Mouse (Mus musculus): ENCODE data around the gene Stra6l. TPM values are rescaled to one million over a fixed set of nuclear protein-coding genes. Genes with fewer than 3 reads are reported as not detected.

The Stra6l gene
- total RNA-seq, 2 experiments from 2014 or later, result not detected

DNA sequence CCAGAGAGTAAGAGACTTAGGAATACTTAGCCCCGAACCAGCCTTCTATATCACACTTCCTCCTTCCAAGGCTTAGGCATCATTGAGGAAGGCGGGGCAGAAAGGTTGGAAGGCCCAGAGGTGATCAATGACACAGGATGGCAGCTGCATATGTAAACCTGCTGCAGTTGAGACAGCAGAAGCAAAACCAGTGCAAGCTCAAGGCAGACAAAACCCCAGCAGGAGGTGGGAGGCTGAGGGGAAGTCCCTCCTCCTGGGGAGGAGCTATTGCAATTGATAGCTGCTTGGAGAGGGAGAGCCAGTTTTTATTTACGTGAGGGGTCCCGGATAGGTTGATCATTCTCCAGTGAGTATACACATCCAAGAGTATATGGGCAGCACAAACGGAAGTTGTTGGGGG lies 15.0 kb upstream of the Stra6l start:
- no peak for DNase-seq (ENCODE audit: low spot score in 2 of 2)

DNA sequence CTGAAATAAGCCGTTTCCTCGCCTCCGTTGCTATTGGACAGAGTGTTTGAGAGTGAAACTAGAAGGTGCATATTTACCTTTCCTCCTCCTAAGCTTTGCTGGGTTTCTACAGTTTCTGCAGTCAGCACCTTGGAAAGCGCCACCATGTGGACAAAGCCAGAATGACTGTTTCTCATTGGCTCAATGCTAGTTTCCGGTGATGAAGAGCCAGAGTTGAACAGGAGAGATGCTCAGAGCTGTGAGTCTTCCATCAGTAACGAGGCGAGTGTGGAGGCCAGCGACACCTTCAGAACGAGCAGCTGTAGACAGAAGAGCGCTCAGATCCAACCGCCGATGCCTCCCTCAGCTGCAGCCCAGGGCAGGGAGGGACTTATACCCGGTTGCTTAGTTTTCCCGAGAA lies 4.1 kb upstream of the Stra6l start:
- DNase-seq (ENCODE audit: low spot score in 2 of 2), result peak; percentile 15 to 51

DNA sequence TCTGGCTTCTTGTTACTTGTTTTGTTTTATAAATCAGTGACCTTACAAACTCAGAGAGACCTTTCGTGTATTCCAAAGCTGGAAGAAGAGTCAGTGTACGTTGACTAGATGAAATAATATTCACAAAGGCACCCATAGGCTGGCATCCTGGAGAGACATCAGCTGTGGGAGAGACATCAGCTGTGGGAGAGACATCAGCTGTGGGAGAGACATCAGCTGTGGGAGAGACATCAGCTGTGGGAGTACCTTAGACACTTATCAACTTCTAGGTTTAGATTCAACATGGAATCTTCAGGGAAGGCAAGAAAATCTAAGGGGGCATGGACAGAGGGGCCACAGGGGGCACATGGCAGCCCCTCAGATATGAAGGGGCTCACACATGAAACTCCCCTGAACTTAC lies 2.2 kb upstream of the Stra6l start:
- DNase-seq (ENCODE audit: low spot score in 2 of 2), result no peak

DNA sequence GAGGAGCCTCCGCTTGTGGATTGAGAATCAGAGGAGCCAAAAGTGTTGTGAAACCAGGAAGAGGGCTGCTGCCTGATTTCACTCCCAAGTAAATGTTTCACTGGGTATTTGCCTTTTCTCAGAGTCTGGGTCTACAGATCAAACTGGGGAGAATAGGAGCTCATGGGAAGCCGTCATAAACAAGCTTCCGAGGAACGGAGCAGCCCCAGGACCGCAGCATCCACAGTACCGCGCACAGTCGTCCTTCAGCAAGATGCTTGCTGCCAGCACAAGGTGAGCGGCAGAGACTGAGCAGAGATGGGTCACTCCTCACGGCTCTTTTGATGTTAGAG lies 327 bp downstream of the Stra6l start:
- no peak for DNase-seq (ENCODE audit: low spot score in 2 of 2)

DNA sequence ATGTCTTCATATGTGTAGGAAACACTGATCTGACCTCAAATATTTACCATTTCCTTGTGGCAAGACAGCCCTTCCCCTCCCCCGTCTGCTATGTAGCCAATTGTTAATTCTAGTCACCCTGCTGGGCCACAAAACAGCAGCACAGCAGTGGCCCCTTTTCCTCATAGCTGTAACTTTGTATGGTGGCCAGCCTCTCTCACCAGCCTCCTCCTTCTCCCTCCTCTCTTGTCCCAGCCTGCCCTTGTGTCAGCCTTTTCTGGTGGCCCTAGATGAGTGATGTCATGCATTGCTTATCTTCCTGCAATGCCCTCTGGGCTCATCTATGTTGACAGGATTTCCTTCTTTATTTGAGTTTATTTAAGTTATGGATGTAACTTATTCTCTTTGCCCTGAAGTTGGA lies 955 bp downstream of the Stra6l start:
- DNase-seq (ENCODE audit: low spot score in 2 of 2), result no peak

DNA sequence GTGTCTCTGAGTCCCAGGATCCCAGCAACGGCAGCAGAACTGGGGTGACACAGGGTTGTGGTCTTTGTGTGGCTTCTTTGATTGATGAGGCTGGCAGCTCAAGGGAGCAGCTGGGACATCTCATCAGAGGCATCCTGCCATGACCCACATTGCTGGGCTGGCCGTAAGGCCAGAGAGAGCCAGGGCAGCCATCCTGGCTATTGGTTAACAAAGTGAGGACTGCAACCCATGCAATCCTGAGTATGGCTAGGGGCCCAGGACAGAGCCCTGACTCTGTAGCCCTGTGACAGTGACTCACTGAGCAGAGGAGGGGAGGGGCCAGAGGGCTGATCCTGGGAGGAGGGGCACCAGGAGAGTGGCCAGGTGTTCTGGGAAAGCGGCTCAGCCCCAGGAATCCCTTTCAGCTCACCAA lies 3.2 kb downstream of the Stra6l start:
- DNase-seq (ENCODE audit: low spot score in 2 of 2), result no peak

DNA sequence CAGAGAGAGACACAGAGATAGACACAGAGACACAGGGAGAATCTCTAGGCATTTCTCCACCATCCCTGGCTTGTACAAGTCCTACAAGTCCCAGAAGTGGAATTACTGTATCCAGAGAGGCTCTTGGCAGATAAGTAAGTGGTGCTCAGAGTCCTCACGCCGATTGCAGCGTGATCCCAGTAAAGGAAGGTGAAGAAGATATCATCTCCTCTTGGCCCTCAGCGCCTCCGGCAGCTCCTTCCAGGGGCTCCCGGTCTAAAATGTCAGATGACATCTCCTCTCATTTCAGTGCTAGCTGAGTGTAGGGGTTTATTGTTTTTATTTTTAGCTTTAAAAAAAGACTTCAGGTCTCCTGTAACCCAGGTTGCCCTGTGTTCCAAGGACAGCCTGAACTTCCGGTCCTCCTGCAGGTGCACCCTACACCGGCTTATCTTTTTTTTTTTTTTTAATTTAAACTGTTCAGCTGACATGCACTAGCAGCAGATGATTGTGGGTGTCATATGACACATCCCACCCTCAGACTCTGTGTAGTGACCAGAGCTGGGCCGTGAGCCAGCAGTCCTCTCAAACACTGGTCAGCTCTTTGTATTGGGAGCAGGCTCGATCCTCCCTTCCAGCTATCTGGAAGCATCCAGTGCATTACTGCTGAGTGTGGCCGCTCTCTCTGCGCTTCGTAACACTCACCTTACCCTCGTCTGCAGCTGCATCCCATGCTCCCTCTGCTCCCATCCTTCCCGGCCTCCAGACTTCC lies 5.2 kb downstream of the Stra6l start:
- DNase-seq (ENCODE audit: low spot score in 2 of 2), result no peak

DNA sequence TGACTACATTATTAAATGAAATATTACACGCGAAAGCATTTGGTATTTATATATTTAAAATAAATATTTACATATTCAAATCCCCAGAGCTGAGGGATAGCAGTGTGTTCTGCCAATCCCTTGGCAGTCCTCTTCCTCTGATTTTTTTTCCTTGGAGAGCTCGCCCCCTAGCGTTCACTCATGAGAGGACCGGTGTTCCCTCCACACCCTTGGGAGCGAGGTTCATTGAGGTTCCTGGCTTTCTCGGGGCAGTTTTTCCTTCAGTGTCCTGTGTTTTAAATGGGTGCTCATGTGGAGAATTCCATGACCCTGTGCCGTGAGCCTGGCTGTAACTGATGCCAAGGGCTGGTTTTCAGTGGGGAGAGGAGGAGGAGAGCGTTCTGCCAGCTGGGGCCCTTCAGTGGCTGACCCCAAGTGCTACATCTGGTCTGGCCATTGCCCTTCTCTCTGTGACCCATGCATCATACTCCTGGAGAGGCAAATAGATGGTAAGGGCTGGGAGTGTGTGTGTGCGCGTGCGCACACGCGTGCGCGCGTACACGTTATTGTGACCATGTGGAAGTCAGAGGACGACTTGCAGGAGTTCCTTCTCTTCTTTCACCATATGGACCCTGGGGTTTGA lies 7.5 kb downstream of the Stra6l start:
- peak; percentile 59 to 86 for DNase-seq (ENCODE audit: low spot score in 2 of 2)

DNA sequence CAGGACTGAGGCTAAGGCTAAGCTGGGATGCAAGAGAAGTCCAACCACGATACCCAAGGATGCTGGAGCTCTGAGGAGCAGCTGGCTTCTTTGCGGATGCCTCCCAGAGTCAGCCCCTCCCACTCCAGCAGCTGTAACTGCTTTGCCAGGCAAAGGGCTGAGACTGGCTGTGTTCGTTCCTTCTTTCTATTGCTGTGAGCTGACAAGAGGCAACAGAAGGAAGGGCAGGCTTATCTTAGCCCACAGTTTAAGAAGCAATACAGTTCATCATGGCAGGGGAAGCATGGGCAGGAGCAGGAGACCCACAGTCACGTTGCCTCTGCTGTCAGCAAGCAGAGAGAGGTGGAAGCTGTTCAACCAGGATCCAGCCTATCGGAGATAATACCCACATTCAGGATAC lies 12.7 kb downstream of the Stra6l start:
- no peak for DNase-seq (ENCODE audit: low spot score in 2 of 2)

DNA sequence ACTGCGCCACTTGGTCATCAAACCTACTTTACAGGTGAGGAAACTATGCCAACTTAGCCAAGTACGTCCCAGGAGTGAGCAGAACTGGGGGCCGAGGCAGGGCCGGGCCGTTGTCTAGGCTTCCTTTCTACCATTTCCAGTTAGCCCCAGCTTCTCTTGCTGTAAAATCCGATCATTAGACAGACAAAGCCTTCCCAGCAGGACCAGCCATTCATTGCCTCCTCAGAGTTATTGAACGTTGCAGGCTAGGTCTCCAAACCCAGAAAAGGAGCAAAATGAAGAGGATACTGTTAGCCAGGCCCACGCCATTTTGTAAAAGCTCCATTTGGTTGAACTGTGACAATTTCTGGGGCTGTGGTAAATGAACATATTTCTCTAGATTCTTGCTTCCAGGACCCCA lies 19.0 kb downstream of the Stra6l start:
- DNase-seq (ENCODE audit: low spot score in 2 of 2), result no peak

DNA sequence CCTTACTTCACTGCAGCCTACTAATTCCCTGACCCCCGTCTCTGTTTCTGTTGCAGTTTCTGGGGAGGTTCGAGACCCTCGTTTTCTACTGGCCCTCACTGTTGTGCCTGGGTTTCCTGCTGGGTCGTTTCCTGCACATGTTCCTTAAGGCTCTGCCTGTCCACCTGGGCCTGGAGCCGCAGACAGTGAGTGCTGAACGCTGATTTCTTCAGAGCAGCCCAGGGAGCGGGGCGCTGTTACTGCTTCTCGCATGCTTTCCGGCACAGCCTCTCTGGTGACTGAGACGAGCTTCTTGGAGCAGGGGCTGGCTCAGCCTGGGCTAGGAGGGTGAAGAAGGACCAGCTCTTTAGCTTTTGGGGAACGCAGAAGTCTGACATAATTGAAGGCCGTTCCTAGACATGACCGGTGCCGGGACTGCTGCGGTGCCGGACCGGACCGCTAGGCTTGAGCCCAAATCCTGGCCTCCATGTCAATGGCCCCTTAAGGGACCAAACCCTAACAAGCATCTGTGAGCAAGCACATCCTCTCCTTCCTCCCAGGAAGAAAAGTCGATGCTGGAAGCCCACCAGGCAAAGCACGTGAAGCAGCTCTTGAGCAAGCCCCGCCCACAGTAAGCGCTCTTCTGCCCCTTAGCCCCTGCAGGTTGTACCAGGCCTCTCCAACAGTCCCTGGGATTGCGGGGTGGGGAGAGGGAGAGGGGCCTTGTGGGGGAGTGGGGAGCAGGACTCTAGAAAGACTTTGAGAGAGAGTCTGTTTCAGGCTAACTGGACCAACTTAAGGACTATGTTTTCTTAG lies 20.8 kb downstream of the Stra6l start:
- no peak for DNase-seq (ENCODE audit: low spot score in 2 of 2)

DNA sequence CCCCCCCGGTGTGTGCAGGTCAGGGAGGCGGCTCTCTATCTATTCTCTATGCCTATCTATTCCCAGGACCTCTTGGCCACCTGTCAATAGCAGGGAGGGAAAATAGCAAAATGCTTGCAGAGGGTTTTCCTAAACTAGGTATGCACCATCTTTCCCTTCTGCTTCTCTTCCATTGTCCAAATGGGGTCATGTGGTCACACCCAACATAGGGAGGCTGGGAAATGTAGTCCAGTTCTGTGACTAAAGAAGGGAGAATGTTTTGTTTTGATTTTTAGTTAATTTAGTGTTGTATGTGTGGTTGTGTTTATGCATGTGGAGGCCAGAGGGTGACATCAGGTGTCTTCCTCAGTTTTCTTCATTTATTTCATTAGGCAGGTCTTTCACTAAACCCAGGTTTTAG lies 23.7 kb downstream of the Stra6l start:
- DNase-seq (ENCODE audit: low spot score in 2 of 2), result no peak

DNA sequence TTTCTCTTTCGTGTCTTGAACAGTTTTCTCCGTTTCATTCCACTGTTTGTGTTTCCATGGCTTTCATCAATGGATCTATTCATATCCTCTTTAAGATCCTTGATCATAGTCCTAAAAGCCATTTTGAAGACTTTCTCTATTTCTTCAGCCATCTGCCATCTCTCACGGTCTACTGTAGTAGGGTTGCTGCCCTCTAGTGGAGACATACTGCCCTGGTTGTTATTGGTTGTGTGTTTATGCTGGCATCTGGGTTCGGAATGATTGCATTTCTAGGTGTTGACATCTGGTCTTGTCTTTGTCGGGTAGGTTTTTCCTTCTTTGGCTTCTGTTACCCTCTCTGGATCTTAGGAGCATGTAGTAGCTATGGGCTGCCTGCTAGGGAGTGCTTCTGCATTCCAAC lies 30.5 kb downstream of the Stra6l start:
- DNase-seq (ENCODE audit: low spot score in 2 of 2), result peak in 1 of 2 experiments; percentile 72

DNA sequence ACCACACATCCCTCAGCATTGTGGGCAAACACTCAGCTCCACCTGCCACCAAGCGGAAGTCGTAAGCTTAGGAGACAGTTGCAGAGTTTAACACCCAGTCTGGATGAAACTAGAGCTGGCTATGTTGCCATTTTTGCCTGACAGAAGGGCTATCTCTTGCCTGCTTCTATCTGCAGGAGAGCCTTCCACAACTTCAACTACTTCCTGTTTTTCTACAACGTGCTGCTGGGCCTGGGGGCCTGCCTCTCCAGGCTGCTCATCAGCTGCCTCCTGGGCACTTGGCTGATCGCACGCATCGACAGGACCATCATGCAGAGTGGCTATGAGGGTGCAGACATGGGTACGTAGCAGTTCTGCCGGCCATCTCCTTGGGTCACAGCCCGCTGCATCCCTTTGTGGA lies 34.1 kb downstream of the Stra6l start:
- DNase-seq (ENCODE audit: low spot score in 2 of 2), result no peak

DNA sequence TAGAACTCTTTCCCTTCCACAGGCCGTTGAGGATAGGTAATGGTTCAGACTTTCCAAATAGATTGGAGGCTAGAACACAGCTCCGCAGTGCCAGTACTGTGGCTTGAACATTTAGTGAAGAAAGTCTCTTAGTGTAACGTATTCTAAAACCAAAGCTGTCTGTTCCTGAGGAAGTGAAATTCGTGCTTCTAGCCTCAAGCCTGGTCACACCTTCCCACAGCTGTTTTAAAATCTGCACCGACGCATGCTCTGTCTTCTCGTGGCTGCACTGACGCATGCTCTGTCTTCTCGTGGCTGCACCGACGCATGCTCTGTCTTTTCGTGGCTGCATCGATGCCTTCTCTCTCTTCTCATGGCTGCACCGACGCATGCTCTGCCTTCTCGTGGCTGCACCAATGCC lies 34.8 kb downstream of the Stra6l start:
- no peak for DNase-seq (ENCODE audit: low spot score in 2 of 2)

DNA sequence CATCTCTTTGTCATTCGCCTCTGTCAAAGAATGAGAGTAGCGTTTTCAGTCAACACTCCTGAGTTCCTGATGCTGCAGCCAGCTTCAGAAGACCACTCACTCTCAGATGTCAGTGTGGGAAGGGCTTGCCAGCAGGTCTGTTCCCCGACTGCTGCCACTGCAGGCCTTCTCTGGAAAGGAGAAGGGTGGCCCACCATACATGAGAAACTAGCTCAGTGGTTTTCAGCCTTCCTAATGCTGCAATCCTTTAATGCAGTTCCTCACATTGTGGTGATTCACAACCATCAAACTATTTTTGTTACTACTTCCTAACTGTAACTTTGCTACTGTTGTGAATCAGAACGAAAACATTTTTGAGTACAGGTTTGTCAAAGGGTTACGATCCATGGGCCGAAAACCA lies 41.0 kb downstream of the Stra6l start:
- DNase-seq (ENCODE audit: low spot score in 2 of 2), result no peak

DNA sequence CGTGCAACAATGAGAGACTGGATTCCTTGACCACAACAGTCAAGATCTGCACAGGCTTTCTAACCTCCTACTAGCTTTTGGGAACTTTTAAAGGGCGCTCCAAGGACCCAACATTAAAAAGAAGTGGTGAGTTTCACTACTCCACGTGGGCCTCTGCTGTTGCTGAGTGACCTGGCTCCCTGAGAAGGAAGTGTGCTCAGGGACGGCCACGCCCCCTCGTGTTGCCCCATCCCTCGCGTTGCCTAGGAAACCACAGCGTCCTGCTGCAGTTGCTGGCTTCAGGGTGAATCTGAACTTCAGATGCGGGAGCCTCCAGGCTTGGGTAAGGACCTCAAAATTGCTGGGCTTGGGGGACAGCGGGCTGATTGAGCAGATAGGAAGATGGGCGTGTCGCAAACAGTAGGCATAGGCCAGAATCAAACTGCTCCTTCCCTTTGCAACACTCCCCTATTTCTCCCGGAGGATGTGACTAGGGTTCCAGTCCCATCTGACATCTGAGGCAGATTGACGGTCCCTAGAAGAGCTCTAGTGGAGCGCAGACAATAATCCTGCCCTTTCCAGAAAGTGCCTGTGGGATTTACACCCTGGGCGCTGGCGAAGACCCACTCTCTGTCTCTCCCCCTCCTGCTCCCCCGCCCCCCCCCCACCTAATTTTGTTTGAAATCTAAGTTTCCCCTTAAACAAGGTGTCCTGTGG lies 41.8 kb downstream of the Stra6l start, which contains the start of gene Ccdc180:
Gene Ccdc180 (plus strand): TSS at position 238 of the 696 bp plus-strand sequence.
- peak; percentile 9 to 17 for DNase-seq (ENCODE audit: low spot score in 2 of 2)

DNA sequence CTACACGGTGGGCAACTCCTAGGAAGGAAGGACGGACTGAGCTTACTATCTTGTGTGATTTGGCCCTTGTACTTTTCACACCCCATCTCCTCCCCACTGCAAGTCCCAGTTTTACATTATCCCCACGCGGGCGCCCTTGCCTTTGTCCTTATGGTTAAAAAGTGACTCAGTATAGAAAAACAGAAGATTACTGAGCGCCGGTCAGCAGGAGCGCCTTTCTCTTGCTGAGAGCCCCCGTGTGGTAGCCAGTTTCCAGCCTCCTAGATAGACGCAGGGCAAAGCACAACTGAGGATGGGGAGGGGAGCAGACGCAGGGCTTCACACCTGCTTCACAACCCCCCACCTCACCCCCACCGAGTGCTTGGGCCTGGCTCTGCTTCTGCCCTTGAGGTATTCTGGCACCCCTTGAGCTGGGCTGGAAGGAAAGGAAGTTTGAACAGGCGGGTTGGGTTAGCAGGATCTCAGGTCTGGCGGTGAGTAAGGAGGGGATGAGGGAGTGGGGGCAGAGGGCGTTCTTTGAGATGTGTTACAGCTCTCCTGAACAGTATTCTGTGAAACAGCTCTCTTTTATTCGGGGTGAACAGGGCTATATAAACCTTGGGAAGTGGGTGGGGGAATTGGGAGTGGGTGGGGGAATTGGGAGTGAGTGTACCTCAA lies 48.1 kb downstream of the Stra6l start:
- no peak for DNase-seq (ENCODE audit: low spot score in 2 of 2)

DNA sequence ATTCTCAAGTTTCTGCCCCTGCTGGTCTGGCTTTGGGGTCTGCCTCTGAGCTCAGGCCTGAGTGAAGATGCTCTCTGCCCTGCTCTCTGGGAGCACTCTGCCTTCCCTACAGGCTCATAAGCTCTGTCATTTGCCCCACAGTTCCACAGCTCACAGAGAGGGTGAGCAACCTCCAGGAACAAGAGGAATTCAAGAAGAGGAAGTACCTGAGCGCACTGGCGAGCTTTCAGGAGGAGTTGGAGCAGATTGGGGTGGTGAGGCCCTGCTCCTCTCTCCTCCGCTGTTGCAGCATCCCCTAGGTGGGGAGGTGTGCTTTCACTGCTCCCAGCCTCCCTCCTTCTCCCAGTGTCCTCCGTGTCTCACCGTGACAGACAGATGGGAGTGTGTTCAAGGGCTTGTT lies 49.9 kb downstream of the Stra6l start:
- DNase-seq (ENCODE audit: low spot score in 2 of 2), result no peak

DNA sequence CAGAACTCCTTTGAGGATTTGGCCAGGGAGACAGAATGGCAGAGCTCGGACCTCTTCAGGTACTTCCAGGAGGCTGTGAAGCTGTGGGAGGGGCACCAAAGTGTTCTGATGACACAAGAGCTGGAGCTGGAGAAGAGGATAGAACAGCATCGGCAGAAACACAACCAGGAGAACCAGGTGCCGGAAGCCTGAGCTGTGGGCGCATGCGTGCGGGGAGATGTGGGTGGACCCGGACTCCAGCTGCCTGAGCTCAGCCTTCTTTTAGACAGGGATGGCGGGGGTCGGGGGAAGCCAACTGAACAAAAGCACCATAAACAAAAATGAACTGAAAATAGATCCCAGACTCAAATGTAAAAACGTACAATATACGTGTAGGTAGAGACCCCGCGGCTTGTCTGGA lies 60.8 kb downstream of the Stra6l start:
- peak; percentile 28 to 51 for DNase-seq (ENCODE audit: low spot score in 2 of 2)

DNA sequence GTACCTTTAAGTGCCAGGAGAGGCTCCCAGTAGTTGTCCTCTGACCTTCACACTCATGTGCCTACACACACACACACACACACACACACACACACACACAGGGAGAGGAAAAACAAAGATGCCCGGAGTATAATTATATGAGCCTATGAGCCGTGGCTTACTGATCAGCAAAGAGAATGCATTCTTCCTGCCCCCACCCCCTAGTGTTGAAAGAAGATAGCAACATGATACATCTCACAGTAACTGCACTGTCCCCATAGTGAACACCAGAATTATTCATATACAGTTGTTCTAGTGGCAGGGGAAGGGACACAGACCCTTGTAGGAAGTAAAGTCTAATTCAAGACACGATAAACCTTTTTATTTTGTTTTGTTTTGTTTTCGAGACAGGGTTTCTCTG lies 61.5 kb downstream of the Stra6l start:
- DNase-seq (ENCODE audit: low spot score in 2 of 2), result no peak

Data from layer of hippocampus, adult 18-20 months (tissue).